Mouse (Mus musculus): ENCODE results near the gene Cd3d. TPM values are rescaled to one million over a fixed set of nuclear protein-coding genes. Genes with fewer than 3 reads are reported as not detected.

The Cd3d gene
- polyA plus RNA-seq, 1 experiment from 2014 or later: not detected

- Histone ChIP-seq H3K4me1 (no peaks in the 10 kb centered on the region), H3K27me3 (no peaks in the 10 kb centered on the region), H3K4me3 (no peak overlapping the region), H3K4me2 (replicated peaks) (no peak overlapping the region), H3K36me3 (no peaks in the 10 kb centered on the region), H3K9me3 (no peaks in the 10 kb centered on the region), H3K9ac (replicated peaks) (no peak overlapping the region), H3K27ac (replicated peaks) (no peak overlapping the region)
- 97% methylated on average over 7 of the region's 7 CpGs for WGBS
- no peak for ATAC-seq (replicated peaks)
Measured at GRCm38 (mm10) chr9:44996590-44996989, 15.0 kb downstream of the Cd3d start.

- Histone ChIP-seq H3K9ac (replicated peaks) (no peak overlapping the region), H3K27me3 (no peaks in the 10 kb centered on the region), H3K4me2 (replicated peaks) (no peak overlapping the region), H3K4me3 (no peak overlapping the region), H3K27ac (replicated peaks) (no peak overlapping the region), H3K36me3 (no peaks in the 10 kb centered on the region), H3K9me3 (no peaks in the 10 kb centered on the region), H3K4me1 (no peaks in the 10 kb centered on the region)
- whole genome bisulfite sequencing: 80% methylated on average over 11 of the region's 11 CpGs
- ATAC-seq (replicated peaks): no peak
Measured at GRCm38 (mm10) chr9:44998138-44998537, 16.6 kb downstream of the Cd3d start.

- Histone ChIP-seq H3K9me3 (no peaks in the 10 kb centered on the region), H3K27ac (replicated peaks) (no peak overlapping the region), H3K27me3 (no peaks in the 10 kb centered on the region), H3K4me1 (no peaks in the 10 kb centered on the region), H3K9ac (replicated peaks) (no peak overlapping the region), H3K36me3 (no peaks in the 10 kb centered on the region), H3K4me3 (no peak overlapping the region), H3K4me2 (replicated peaks) (no peak overlapping the region)
- WGBS: 59% methylated on average over 6 of the region's 6 CpGs
- no peak for ATAC-seq (replicated peaks)
Measured at GRCm38 (mm10) chr9:44999171-44999570, 17.6 kb downstream of the Cd3d start.

GRCm38 (mm10) chr9:44999776-45000175 is 18.2 kb downstream of the Cd3d start:
- WGBS: 82% methylated on average over 5 of the region's 5 CpGs
- no peak overlapping the region for H3K27ac ChIP-seq (replicated peaks)
- H3K4me2 ChIP-seq (replicated peaks): no peak overlapping the region

GRCm38 (mm10) chr9:45000249-45000648 is 18.7 kb downstream of the Cd3d start:
- H3K4me2 ChIP-seq (replicated peaks): no peak overlapping the region
- H3K36me3 ChIP-seq: no peaks in the 10 kb centered on the region
- H3K27me3 ChIP-seq: no peaks in the 10 kb centered on the region
- 76% methylated on average over 3 of the region's 3 CpGs for WGBS
- no peak for ATAC-seq (replicated peaks)
- H3K27ac ChIP-seq (replicated peaks): no peak overlapping the region
- H3K4me1 ChIP-seq: no peaks in the 10 kb centered on the region
- no peak overlapping the region for H3K9ac ChIP-seq (replicated peaks)
- H3K9me3 ChIP-seq: no peaks in the 10 kb centered on the region
- no peak overlapping the region for H3K4me3 ChIP-seq

More at GRCm38 (mm10) chr9:44999776-45000175, 18.2 kb downstream of the Cd3d start:
- no peaks in the 10 kb centered on the region for H3K9me3 ChIP-seq
- H3K9ac ChIP-seq (replicated peaks): no peak overlapping the region
- ATAC-seq (replicated peaks): no peak
- no peaks in the 10 kb centered on the region for H3K36me3 ChIP-seq
- H3K27me3 ChIP-seq: no peaks in the 10 kb centered on the region
- no peak overlapping the region for H3K4me3 ChIP-seq
- H3K4me1 ChIP-seq: no peaks in the 10 kb centered on the region

GRCm38 (mm10) chr9:45007404-45007803 is 25.8 kb downstream of the Cd3d start:
- 78% methylated on average over 12 of the region's 12 CpGs for WGBS

GRCm38 (mm10) chr9:45008342-45008741 is 26.8 kb downstream of the Cd3d start:
- Histone ChIP-seq H3K4me3 (no peak overlapping the region), H3K9me3 (no peaks in the 10 kb centered on the region), H3K27ac (replicated peaks) (no peak overlapping the region), H3K36me3 (no peaks in the 10 kb centered on the region), H3K4me2 (replicated peaks) (no peak overlapping the region), H3K27me3 (no peaks in the 10 kb centered on the region), H3K9ac (replicated peaks) (no peak overlapping the region), H3K4me1 (no peaks in the 10 kb centered on the region)
- ATAC-seq (replicated peaks): no peak
- WGBS: 76% methylated on average over 4 of the region's 4 CpGs

More at GRCm38 (mm10) chr9:45007404-45007803, 25.8 kb downstream of the Cd3d start:
- no peak for ATAC-seq (replicated peaks)
- Histone ChIP-seq H3K4me3 (no peak overlapping the region), H3K4me1 (no peaks in the 10 kb centered on the region), H3K9me3 (no peaks in the 10 kb centered on the region), H3K4me2 (replicated peaks) (no peak overlapping the region), H3K36me3 (no peaks in the 10 kb centered on the region), H3K27me3 (no peaks in the 10 kb centered on the region), H3K9ac (replicated peaks) (no peak overlapping the region), H3K27ac (replicated peaks) (no peak overlapping the region)

- ATAC-seq (replicated peaks): no peak
- Histone ChIP-seq H3K4me3 (no peak within 1 kb of the TSS), H3K27ac (replicated peaks) (no peak within 1 kb of the TSS), H3K9ac (replicated peaks) (no peak within 1 kb of the TSS), H3K4me2 (replicated peaks) (no peak within 1 kb of the TSS), H3K36me3 (no peaks in the 10 kb centered on the region), H3K27me3 (no peaks in the 10 kb centered on the region), H3K4me1 (no peaks in the 10 kb centered on the region), H3K9me3 (no peaks in the 10 kb centered on the region)
- WGBS: 84% methylated on average over 19 of the region's 19 CpGs
Measured at GRCm38 (mm10) chr9:45009180-45010078, 27.8 kb downstream of the Cd3d start, which contains the start of gene Cd3e. Gene Cd3e (minus strand): TSS chr9:45009627.

- H3K4me1 ChIP-seq: no peaks in the 10 kb centered on the region
- no peaks in the 10 kb centered on the region for H3K9me3 ChIP-seq
- no peak overlapping the region for H3K4me3 ChIP-seq
- no peaks in the 10 kb centered on the region for H3K36me3 ChIP-seq
- H3K27ac ChIP-seq (replicated peaks): no peak overlapping the region
- 85% methylated on average over 4 of the region's 4 CpGs for WGBS
- no peak overlapping the region for H3K4me2 ChIP-seq (replicated peaks)
- no peak for ATAC-seq (replicated peaks)
- no peak overlapping the region for H3K9ac ChIP-seq (replicated peaks)
- no peaks in the 10 kb centered on the region for H3K27me3 ChIP-seq
Measured at GRCm38 (mm10) chr9:45010461-45010860, 28.9 kb downstream of the Cd3d start.

- H3K27ac ChIP-seq (replicated peaks): no peak overlapping the region
- no peak overlapping the region for H3K4me3 ChIP-seq
- H3K4me1 ChIP-seq: no peaks in the 10 kb centered on the region
- H3K27me3 ChIP-seq: peaks cover 3% of the 10 kb centered on the region; the same call in 1 of the 2 replicates
- H3K9me3 ChIP-seq: no peaks in the 10 kb centered on the region
- no peak overlapping the region for H3K4me2 ChIP-seq (replicated peaks)
- ATAC-seq (replicated peaks): no peak
- no peaks in the 10 kb centered on the region for H3K36me3 ChIP-seq
- WGBS: 62% methylated on average over 6 of the region's 6 CpGs
- no peak overlapping the region for H3K9ac ChIP-seq (replicated peaks)
Measured at GRCm38 (mm10) chr9:45011291-45011690, 29.7 kb downstream of the Cd3d start.

GRCm38 (mm10) chr9:45014879-45015278 is 33.3 kb downstream of the Cd3d start:
- Histone ChIP-seq H3K4me1 (no peaks in the 10 kb centered on the region), H3K27ac (replicated peaks) (no peak overlapping the region), H3K27me3 (peaks cover 3% of the 10 kb centered on the region; the same call in 1 of the 2 replicates), H3K4me3 (no peak overlapping the region), H3K36me3 (no peaks in the 10 kb centered on the region), H3K9ac (replicated peaks) (no peak overlapping the region), H3K9me3 (no peaks in the 10 kb centered on the region), H3K4me2 (replicated peaks) (no peak overlapping the region)
- whole genome bisulfite sequencing: 55% methylated on average over 2 of the region's 2 CpGs
- no peak for ATAC-seq (replicated peaks)

GRCm38 (mm10) chr9:45015841-45016240 is 34.3 kb downstream of the Cd3d start:
- Histone ChIP-seq H3K27me3 (peaks cover 3% of the 10 kb centered on the region; the same call in 1 of the 2 replicates), H3K27ac (replicated peaks) (no peak overlapping the region), H3K9ac (replicated peaks) (no peak overlapping the region), H3K36me3 (no peaks in the 10 kb centered on the region), H3K9me3 (no peaks in the 10 kb centered on the region), H3K4me3 (no peak overlapping the region), H3K4me2 (replicated peaks) (no peak overlapping the region), H3K4me1 (no peaks in the 10 kb centered on the region)
- WGBS: 71% methylated on average over 3 of the region's 3 CpGs
- ATAC-seq (replicated peaks): no peak

Measured in forebrain, embryonic 15.5 days (tissue).